Mouse (Mus musculus) lung, embryonic 15.5 days (tissue): ENCODE data around the gene Heatr4. TPM values are rescaled to one million over a fixed set of nuclear protein-coding genes. Genes with fewer than 3 reads are reported as not detected.

Source experiments
- polyA plus RNA-seq: library from polyadenylated mRNA; unstranded; fragments of >200 nt; fragmentation: Nextera tagmentation; extraction: Ambion mirVana; gene quantifications from 2 replicates; pipeline ENCODE4 v1.2.1, GENCODE M21; 2015

Gene Heatr4
- polyA plus RNA-seq, 1 experiment from 2014 or later = not detected

Other genes with a start within 250 kb of the Heatr4 start
- gene Papln, start 221.2 kb downstream of the Heatr4 start, polyA plus RNA-seq = 0.69 and 0.93 TPM in 2 replicates
- 36.8 and 40.9 TPM in 2 replicates for gene Numb, start 62.9 kb downstream of the Heatr4 start, polyA plus RNA-seq
- 14.2 and 16.2 TPM in 2 replicates for gene Riox1, start 34.2 kb downstream of the Heatr4 start, polyA plus RNA-seq
- 36.2 and 41.2 TPM in 2 replicates for gene Acot2, start 3.0 kb upstream of the Heatr4 start, polyA plus RNA-seq
- gene Acot1, start 24.6 kb upstream of the Heatr4 start, polyA plus RNA-seq = 85.5 and 92.8 TPM in 2 replicates
- 0.44 and 0.50 TPM in 2 replicates for gene Acot4, start 53.5 kb upstream of the Heatr4 start, polyA plus RNA-seq
- not detected in 2 replicates for gene Gm49366, start 54.1 kb upstream of the Heatr4 start, polyA plus RNA-seq
- 0.30 and 0.33 TPM in 2 replicates for gene Acot3, start 67.3 kb upstream of the Heatr4 start, polyA plus RNA-seq
- not detected in 2 replicates for gene Acot5, start 84.5 kb upstream of the Heatr4 start, polyA plus RNA-seq
- gene Acot6, start 115.8 kb upstream of the Heatr4 start, polyA plus RNA-seq = 1.6 TPM in 2 replicates
- gene Dnal1, start 129.5 kb upstream of the Heatr4 start, polyA plus RNA-seq = 4.8 and 6.1 TPM in 2 replicates
- gene Pnma1, start 163.6 kb upstream of the Heatr4 start, polyA plus RNA-seq = 1.8 TPM in 2 replicates
- gene Elmsan1, start 234.0 kb upstream of the Heatr4 start, polyA plus RNA-seq = 11.7 and 12.5 TPM in 2 replicates